Mouse (Mus musculus) kidney, adult 9 months (tissue): ENCODE results near the gene Mup4.
A peak's percentile ranks its signal among the peaks of the same experiment; 100 is the strongest.
"Not testable (repeated sequence)": the region's sequence is repeated elsewhere in the genome, so short reads cannot be mapped to it uniquely, and the experiment has no call there.

Source experiments
- DNase-seq: peaks from one replicate; pipeline ENCODE4 v3.0.0; 2022

The Mup4 gene

DNA sequence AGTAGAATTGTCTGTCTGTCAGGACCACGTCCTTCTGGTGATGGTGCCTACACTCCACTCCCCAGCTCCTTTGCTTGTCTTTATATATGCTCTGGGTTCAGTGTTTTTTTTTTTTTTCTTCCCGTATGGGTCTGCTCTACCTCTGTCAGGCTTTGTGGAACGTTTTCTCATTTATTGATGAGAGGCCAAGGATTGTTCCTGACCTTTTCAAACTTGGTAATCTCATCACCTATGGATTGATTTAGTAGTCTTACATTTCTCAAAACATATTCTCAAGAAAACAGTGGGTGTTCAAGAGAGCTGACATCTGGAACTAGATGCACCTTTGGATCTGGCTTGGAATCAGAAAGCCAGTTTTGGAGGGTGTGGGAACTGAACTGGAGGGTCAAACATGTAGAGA is at the start of gene Mup4:
Gene Mup4, minus strand, starts transcription at position 101 of the 400 bp plus-strand sequence.
- no peak for DNase-seq

DNA sequence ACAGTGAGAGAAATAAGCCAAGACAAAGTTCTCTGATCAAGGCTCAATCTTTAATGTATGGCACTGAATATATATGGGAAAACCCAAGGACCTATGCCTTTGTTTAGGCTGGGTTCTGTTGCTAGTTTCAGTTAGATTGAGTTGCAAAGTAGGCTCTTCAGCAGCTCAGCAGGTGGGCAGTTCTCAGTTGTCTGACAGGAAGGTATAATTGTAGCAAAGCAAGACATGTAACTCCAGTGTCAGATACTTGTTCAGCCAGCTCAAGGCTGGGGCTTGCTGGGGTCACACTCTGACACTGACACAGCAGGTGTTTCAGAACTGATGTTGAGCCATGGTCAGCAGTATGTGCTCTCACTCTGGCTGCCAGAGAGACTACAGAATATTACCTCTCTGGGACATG is 37.4 kb upstream of the Mup4 start:
- not testable (repeated sequence) for DNase-seq

- no peak for DNase-seq
Measured at GRCm38 (mm10) chr4:59963405-59964344, 3.2 kb upstream of the Mup4 start, which contains the start of gene Mup6. Gene Mup6, plus strand, starts transcription at chr4:59964294.

GRCm38 (mm10) chr4:59937543-59937942 is 23.0 kb downstream of the Mup4 start:
- no peak for DNase-seq

GRCm38 (mm10) chr4:59932505-59933281 is 27.8 kb downstream of the Mup4 start:
- peak; percentile 56 for DNase-seq

GRCm38 (mm10) chr4:59928347-59928746 is 32.2 kb downstream of the Mup4 start:
- DNase-seq: peak; percentile 83

DNA sequence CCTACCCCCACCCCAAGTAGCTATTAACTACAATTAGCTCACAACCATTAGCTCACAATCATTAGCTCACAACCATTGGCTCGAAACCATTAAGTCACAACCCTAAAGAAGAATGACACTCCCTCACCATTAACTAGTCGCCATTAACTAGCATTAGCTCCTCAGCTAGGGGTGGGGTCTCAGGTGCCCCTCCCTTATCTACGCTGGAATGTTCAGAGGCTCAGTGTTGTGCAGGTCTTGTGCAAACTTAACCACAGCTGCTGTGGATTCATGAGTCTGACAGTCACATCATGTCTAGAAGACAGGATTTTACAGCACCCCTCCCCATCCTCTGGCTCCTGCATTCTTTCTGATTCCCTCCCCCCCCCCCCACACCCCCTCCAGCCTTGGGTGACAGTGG is 32.8 kb downstream of the Mup4 start:
- DNase-seq: no peak

GRCm38 (mm10) chr4:59925082-59925481 is 35.4 kb downstream of the Mup4 start:
- no peak for DNase-seq

- DNase-seq: no peak
Measured at GRCm38 (mm10) chr4:59917966-59918365, 42.5 kb downstream of the Mup4 start.

- peak; percentile 73 for DNase-seq
Measured at GRCm38 (mm10) chr4:59914608-59915403, 45.7 kb downstream of the Mup4 start, which contains the start of gene Slc46a2. Gene Slc46a2, minus strand, starts transcription at chr4:59915056.

DNA sequence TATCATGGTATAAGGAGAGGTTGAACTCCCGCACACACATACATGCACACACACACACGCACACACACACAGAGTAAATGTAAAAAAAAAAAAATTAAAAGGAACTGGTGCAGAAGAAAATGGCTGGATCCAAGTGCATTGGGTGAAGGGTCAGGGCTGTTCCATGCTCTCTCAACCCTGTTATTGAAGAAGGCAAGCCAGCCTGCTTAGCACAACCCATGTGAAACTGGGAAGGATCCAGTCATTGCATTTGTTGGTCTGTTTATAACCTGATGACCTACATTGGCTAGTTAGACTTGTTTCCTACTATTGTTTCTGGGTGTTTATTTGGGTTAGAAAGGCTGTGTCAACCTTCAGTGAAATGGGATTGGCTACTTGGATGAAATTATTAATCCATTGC is 51.7 kb downstream of the Mup4 start:
- peak; percentile 40 for DNase-seq

GRCm38 (mm10) chr4:59907657-59908230 is 52.8 kb downstream of the Mup4 start:
- peak; percentile 20 for DNase-seq

- DNase-seq: peak; percentile 56
Measured at GRCm38 (mm10) chr4:59907092-59907491, 53.4 kb downstream of the Mup4 start.
